Comparison of ENCODE assay signal across 8 mouse cellular contexts in genomic region chr4:148805161-148805810, GRCm38 (mm10). TPM values are rescaled to one million over a fixed set of nuclear protein-coding genes. Genes with fewer than 3 reads are reported as not detected.
A peak's percentile ranks its signal among the peaks of the same experiment; 100 is the strongest.
DNase-seq lines count a peak whose midpoint lies in the region; ATAC-seq and TF ChIP-seq lines count a peak whose summit lies in the region.

No protein-coding gene starts in this region.

- H3K4me2 ChIP-seq in heart, embryonic 12.5 days: peak overlapping the region; percentile 77
- H3K4me2 ChIP-seq in midbrain, embryonic 13.5 days (replicated peaks): peak overlapping the region; percentile 99

- peak; percentile 17 for DNase-seq in ES-CJ7 (ENCODE audit: low read depth, low spot score)
- peak; percentile 56 for DNase-seq in kidney, postnatal 10 days
- no peak for DNase-seq in left cerebral cortex, postnatal 14 days (ENCODE audit: low spot score in 2 of 2)
- no peak for DNase-seq in frontal cortex, postnatal 36 days (ENCODE audit: low spot score in 2 of 2)
- DNase-seq in left cerebral cortex, adult 9 months (ENCODE audit: low spot score in 2 of 2): no peak

- peaks cover 7% of the 10 kb centered on the region; the same call in 1 of the 2 replicates for H3K27me3 ChIP-seq in heart, embryonic 12.5 days (replicated peaks)
- peaks cover 90% of the 10 kb centered on the region for H3K27me3 ChIP-seq in midbrain, embryonic 13.5 days

- no peaks in the 10 kb centered on the region for H3K9me3 ChIP-seq in heart, embryonic 12.5 days (replicated peaks)
- H3K9me3 ChIP-seq in midbrain, embryonic 13.5 days: no peaks in the 10 kb centered on the region

- no peak for ATAC-seq in heart, embryonic 12.5 days (ENCODE audit: insufficient number of reproducible peaks, low FRiP score)
- peak; percentile 14; the same call in 1 of the 2 replicates for ATAC-seq in midbrain, embryonic 13.5 days

- WGBS in heart, embryonic 12.5 days: under 1% methylated on average over 42 of the region's 42 CpGs
- under 1% methylated on average over 42 of the region's 42 CpGs for WGBS in midbrain, embryonic 13.5 days

- intact Hi-C loops in left cerebral cortex, postnatal 14 days (cut with DNase I): no loop called here

- H3K4me1 ChIP-seq in bone marrow macrophage, adult 2 months (ENCODE audit: control insufficient read depth, insufficient read depth, low read length): no peaks in the 10 kb centered on the region
- peaks cover 37% of the 10 kb centered on the region for H3K4me1 ChIP-seq in heart, embryonic 12.5 days (replicated peaks)
- H3K4me1 ChIP-seq in midbrain, embryonic 13.5 days (replicated peaks): peaks cover 59% of the 10 kb centered on the region

- TF ChIP-seq CTCF in bone marrow macrophage, adult 2 months (IDR thresholded peaks at IDR 0.05; ENCODE audit: low read depth, low read length): no peak

- no peaks in the 10 kb centered on the region for H3K36me3 ChIP-seq in heart, embryonic 12.5 days
- H3K36me3 ChIP-seq in midbrain, embryonic 13.5 days: no peaks in the 10 kb centered on the region

- H3K9ac ChIP-seq in heart, embryonic 12.5 days: peak overlapping the region; percentile 88
- peak overlapping the region; percentile 63 for H3K9ac ChIP-seq in midbrain, embryonic 13.5 days (replicated peaks)

- H3K4me3 ChIP-seq in bone marrow macrophage, adult 2 months (ENCODE audit: insufficient read depth, low read length): peak overlapping the region; percentile 20; the same call in 1 of the 2 replicates
- H3K4me3 ChIP-seq in heart, embryonic 12.5 days: peak overlapping the region; percentile 80
- H3K4me3 ChIP-seq in midbrain, embryonic 13.5 days (replicated peaks): peak overlapping the region; percentile 55

- H3K27ac ChIP-seq in bone marrow macrophage, adult 2 months (ENCODE audit: insufficient read depth, low read depth, low read length): no peak overlapping the region
- peak overlapping the region; percentile 97 for H3K27ac ChIP-seq in heart, embryonic 12.5 days (ENCODE audit: poor library complexity, severe bottlenecking)
- H3K27ac ChIP-seq in midbrain, embryonic 13.5 days: no peak overlapping the region

- no peak for TF ChIP-seq POLR2A in bone marrow macrophage, adult 2 months (IDR thresholded peaks at IDR 0.05; ENCODE audit: borderline replicate concordance, low read depth, low read length)

RNA-seq across cellular contexts. Expression of gene Casz1, which starts 1.1 kb away (rescaled TPM):
- polyA plus RNA-seq in bone marrow macrophage, adult 2 months (2012; ENCODE audit: insufficient read depth, insufficient read length, missing spikeins): 1.0 and 1.3 TPM in 2 replicates
- 23.6 and 26.1 TPM in 2 replicates for polyA plus RNA-seq in heart, embryonic 12.5 days (2016; fragmentation: Nextera tagmentation; extraction: Ambion mirVana)
- polyA plus RNA-seq in midbrain, embryonic 13.5 days (2015; fragmentation: Nextera tagmentation; extraction: Ambion mirVana): 2.7 and 3.8 TPM in 2 replicates
- 1 to 10 TPM; 1.1 to 1.6 TPM for total RNA-seq in left cerebral cortex, postnatal 14 days (2021)

Comparison
In these comparisons a context has a peak if more than half of its experiments do, and no peak if none do; other contexts are left out.
1. DNase-seq: peak in ES-CJ7 (single experiment) and kidney, postnatal 10 days (single experiment); none in left cerebral cortex, postnatal 14 days (0 of 2), frontal cortex, postnatal 36 days (0 of 2) and left cerebral cortex, adult 9 months (0 of 2).
2. H3K4me3 ChIP-seq: peak in every context shown above with its lines; median percentile 80 in heart, embryonic 12.5 days; 55 in midbrain, embryonic 13.5 days; 20 in bone marrow macrophage, adult 2 months.